Mouse (Mus musculus): Measurements from ENCODE around the gene Ctnna2. TPM values are rescaled to one million over a fixed set of nuclear protein-coding genes. Genes with fewer than 3 reads are reported as not detected.

Gene Ctnna2
- polyA plus RNA-seq, 1 experiment: not detected

- Histone ChIP-seq H3K4me3 (replicated peaks) (no peak overlapping the region), H3K9me3 (no peaks in the 10 kb centered on the region), H3K4me1 (no peaks in the 10 kb centered on the region), H3K27me3 (replicated peaks) (no peaks in the 10 kb centered on the region), H3K36me3 (replicated peaks; ENCODE audit: low read length) (no peaks in the 10 kb centered on the region)
- TF ChIP-seq GATA1 (IDR thresholded peaks at IDR 0.05; ENCODE audit: borderline replicate concordance, low read length) (no peak), FLI1 (IDR thresholded peaks at IDR 0.05; ENCODE audit: low read length) (no peak)
Measured at GRCm38 (mm10) chr6:77873150-77873549, 106.3 kb downstream of the Ctnna2 start.

- no peak overlapping the region for H3K4me3 ChIP-seq (replicated peaks)
- no peaks in the 10 kb centered on the region for H3K36me3 ChIP-seq (replicated peaks; ENCODE audit: low read length)
- H3K4me1 ChIP-seq: no peaks in the 10 kb centered on the region
- no peak for TF ChIP-seq GATA1 (IDR thresholded peaks at IDR 0.05; ENCODE audit: borderline replicate concordance, low read length)
- no peak for TF ChIP-seq FLI1 (IDR thresholded peaks at IDR 0.05; ENCODE audit: low read length)
- H3K9me3 ChIP-seq: no peaks in the 10 kb centered on the region
- no peaks in the 10 kb centered on the region for H3K27me3 ChIP-seq (replicated peaks)
Measured at GRCm38 (mm10) chr6:77869313-77869712, 110.2 kb downstream of the Ctnna2 start.

GRCm38 (mm10) chr6:77868119-77868518 lies 111.4 kb downstream of the Ctnna2 start:
- Histone ChIP-seq H3K9me3 (no peaks in the 10 kb centered on the region), H3K4me3 (replicated peaks) (no peak overlapping the region), H3K36me3 (replicated peaks; ENCODE audit: low read length) (no peaks in the 10 kb centered on the region), H3K4me1 (no peaks in the 10 kb centered on the region), H3K27me3 (replicated peaks) (no peaks in the 10 kb centered on the region)
- TF ChIP-seq GATA1 (IDR thresholded peaks at IDR 0.05; ENCODE audit: borderline replicate concordance, low read length): no peak
- TF ChIP-seq FLI1 (IDR thresholded peaks at IDR 0.05; ENCODE audit: low read length): no peak

- H3K4me3 ChIP-seq (replicated peaks): no peak overlapping the region
- no peak for TF ChIP-seq FLI1 (IDR thresholded peaks at IDR 0.05; ENCODE audit: low read length)
- TF ChIP-seq GATA1 (IDR thresholded peaks at IDR 0.05; ENCODE audit: borderline replicate concordance, low read length): no peak
- no peaks in the 10 kb centered on the region for H3K36me3 ChIP-seq (replicated peaks; ENCODE audit: low read length)
- no peaks in the 10 kb centered on the region for H3K4me1 ChIP-seq
- H3K27me3 ChIP-seq (replicated peaks): no peaks in the 10 kb centered on the region
- no peaks in the 10 kb centered on the region for H3K9me3 ChIP-seq
Measured at GRCm38 (mm10) chr6:77863379-77863778, 116.1 kb downstream of the Ctnna2 start.

- no peaks in the 10 kb centered on the region for H3K36me3 ChIP-seq (replicated peaks; ENCODE audit: low read length)
- TF ChIP-seq GATA1 (IDR thresholded peaks at IDR 0.05; ENCODE audit: borderline replicate concordance, low read length) (no peak), FLI1 (IDR thresholded peaks at IDR 0.05; ENCODE audit: low read length) (no peak)
- no peaks in the 10 kb centered on the region for H3K9me3 ChIP-seq
- H3K27me3 ChIP-seq (replicated peaks): no peaks in the 10 kb centered on the region
- no peak overlapping the region for H3K4me3 ChIP-seq (replicated peaks)
- H3K4me1 ChIP-seq: no peaks in the 10 kb centered on the region
Measured at GRCm38 (mm10) chr6:77862781-77863180, 116.7 kb downstream of the Ctnna2 start.

GRCm38 (mm10) chr6:77849438-77849837 lies 130.1 kb downstream of the Ctnna2 start:
- no peaks in the 10 kb centered on the region for H3K9me3 ChIP-seq
- TF ChIP-seq FLI1 (IDR thresholded peaks at IDR 0.05; ENCODE audit: low read length): no peak
- no peak for TF ChIP-seq GATA1 (IDR thresholded peaks at IDR 0.05; ENCODE audit: borderline replicate concordance, low read length)
- H3K4me3 ChIP-seq (replicated peaks): no peak overlapping the region
- H3K36me3 ChIP-seq (replicated peaks; ENCODE audit: low read length): no peaks in the 10 kb centered on the region
- no peaks in the 10 kb centered on the region for H3K27me3 ChIP-seq (replicated peaks)
- H3K4me1 ChIP-seq: no peaks in the 10 kb centered on the region

GRCm38 (mm10) chr6:77848796-77849195 lies 130.7 kb downstream of the Ctnna2 start:
- no peaks in the 10 kb centered on the region for H3K4me1 ChIP-seq
- no peak overlapping the region for H3K4me3 ChIP-seq (replicated peaks)
- H3K27me3 ChIP-seq (replicated peaks): no peaks in the 10 kb centered on the region
- no peaks in the 10 kb centered on the region for H3K36me3 ChIP-seq (replicated peaks; ENCODE audit: low read length)
- TF ChIP-seq FLI1 (IDR thresholded peaks at IDR 0.05; ENCODE audit: low read length): no peak
- TF ChIP-seq GATA1 (IDR thresholded peaks at IDR 0.05; ENCODE audit: borderline replicate concordance, low read length): no peak
- no peaks in the 10 kb centered on the region for H3K9me3 ChIP-seq

- H3K9me3 ChIP-seq: no peaks in the 10 kb centered on the region
- H3K27me3 ChIP-seq (replicated peaks): no peaks in the 10 kb centered on the region
- H3K4me1 ChIP-seq: no peaks in the 10 kb centered on the region
- no peak overlapping the region for H3K4me3 ChIP-seq (replicated peaks)
- TF ChIP-seq FLI1 (IDR thresholded peaks at IDR 0.05; ENCODE audit: low read length): no peak
- no peak for TF ChIP-seq GATA1 (IDR thresholded peaks at IDR 0.05; ENCODE audit: borderline replicate concordance, low read length)
- no peaks in the 10 kb centered on the region for H3K36me3 ChIP-seq (replicated peaks; ENCODE audit: low read length)
Measured at GRCm38 (mm10) chr6:77847651-77848050, 131.8 kb downstream of the Ctnna2 start.

- H3K36me3 ChIP-seq (replicated peaks; ENCODE audit: low read length): no peaks in the 10 kb centered on the region
- no peaks in the 10 kb centered on the region for H3K9me3 ChIP-seq
- no peaks in the 10 kb centered on the region for H3K27me3 ChIP-seq (replicated peaks)
- no peaks in the 10 kb centered on the region for H3K4me1 ChIP-seq
- no peak overlapping the region for H3K4me3 ChIP-seq (replicated peaks)
- TF ChIP-seq GATA1 (IDR thresholded peaks at IDR 0.05; ENCODE audit: borderline replicate concordance, low read length): no peak
- no peak for TF ChIP-seq FLI1 (IDR thresholded peaks at IDR 0.05; ENCODE audit: low read length)
Measured at GRCm38 (mm10) chr6:77839076-77839475, 140.4 kb downstream of the Ctnna2 start.

- Histone ChIP-seq H3K4me3 (replicated peaks) (no peak overlapping the region), H3K9me3 (no peaks in the 10 kb centered on the region), H3K27me3 (replicated peaks) (no peaks in the 10 kb centered on the region), H3K4me1 (no peaks in the 10 kb centered on the region), H3K36me3 (replicated peaks; ENCODE audit: low read length) (no peaks in the 10 kb centered on the region)
- TF ChIP-seq FLI1 (IDR thresholded peaks at IDR 0.05; ENCODE audit: low read length) (no peak), GATA1 (IDR thresholded peaks at IDR 0.05; ENCODE audit: borderline replicate concordance, low read length) (no peak)
Measured at GRCm38 (mm10) chr6:77838653-77839052, 140.8 kb downstream of the Ctnna2 start.

- no peaks in the 10 kb centered on the region for H3K9me3 ChIP-seq
- TF ChIP-seq GATA1 (IDR thresholded peaks at IDR 0.05; ENCODE audit: borderline replicate concordance, low read length): no peak
- no peak for TF ChIP-seq FLI1 (IDR thresholded peaks at IDR 0.05; ENCODE audit: low read length)
- no peak overlapping the region for H3K4me3 ChIP-seq (replicated peaks)
- no peaks in the 10 kb centered on the region for H3K36me3 ChIP-seq (replicated peaks; ENCODE audit: low read length)
- H3K27me3 ChIP-seq (replicated peaks): no peaks in the 10 kb centered on the region
- no peaks in the 10 kb centered on the region for H3K4me1 ChIP-seq
Measured at GRCm38 (mm10) chr6:77837543-77837942, 142.0 kb downstream of the Ctnna2 start.
